Comparison of ENCODE assay signal across 21 mouse cellular contexts in the genomic region with DNA sequence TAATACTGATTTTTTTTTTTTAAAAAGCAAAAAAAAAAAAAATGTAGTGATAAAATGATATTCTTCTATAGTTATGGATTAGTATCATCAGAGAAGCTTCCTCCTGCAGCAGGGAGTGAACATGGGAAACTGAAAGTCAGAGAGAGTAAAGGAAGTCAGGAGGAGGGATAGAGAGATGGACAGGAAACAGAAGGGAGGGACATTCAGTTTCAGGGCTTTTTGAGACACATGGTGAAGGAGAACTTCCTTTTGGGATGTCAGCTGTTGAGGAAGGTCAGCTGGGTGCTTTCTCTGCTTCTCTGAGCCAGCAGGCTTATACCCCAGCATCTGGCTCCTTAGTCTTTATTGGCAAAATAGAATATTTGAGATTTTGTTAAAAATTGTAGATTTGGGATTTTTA.
"Had no signal": no experiment of that assay in that cellular context is flagged by ENCODE, and none has a peak within 500 bp of the region (broad histone marks: within the 10 kb centered on the region; RNA-seq: fewer than 3 reads in every experiment).

No protein-coding gene starts in this region.

- H3K9me3 ChIP-seq: liver, embryonic 12.5 days; liver, embryonic 15.5 days; neural tube, embryonic 12.5 days; neural tube, embryonic 15.5 days had no signal

- H3K36me3 ChIP-seq: liver, embryonic 12.5 days; liver, embryonic 15.5 days; neural tube, embryonic 12.5 days; neural tube, embryonic 15.5 days had no signal

- H3K4me1 ChIP-seq: liver, embryonic 12.5 days; liver, embryonic 15.5 days; neural tube, embryonic 12.5 days; neural tube, embryonic 15.5 days had no signal

- DNase-seq: kidney, adult 11 months; kidney, adult 8-10 months; kidney, postnatal 14 days; kidney, postnatal 4 days; lung, adult 2 months; lung, postnatal 14 days; lung, postnatal 4 days; midbrain, embryonic 14.5 days; right cerebral cortex, adult 18-20 months; right cerebral cortex, postnatal 14 days; right cerebral cortex, postnatal 4 days; thymus, adult 2 months; thymus, postnatal 14 days; thymus, postnatal 4 days had no signal

- ATAC-seq: liver, embryonic 12.5 days had no signal

- H3K27me3 ChIP-seq: liver, embryonic 12.5 days; liver, embryonic 15.5 days; neural tube, embryonic 12.5 days; neural tube, embryonic 15.5 days had no signal

- H3K4me3 ChIP-seq: left cerebral cortex, adult 2 months; liver, embryonic 12.5 days; liver, embryonic 15.5 days; neural tube, embryonic 12.5 days; neural tube, embryonic 15.5 days had no signal

- H3K9ac ChIP-seq: liver, embryonic 12.5 days; liver, embryonic 15.5 days; neural tube, embryonic 12.5 days; neural tube, embryonic 15.5 days had no signal

- H3K27ac ChIP-seq: left cerebral cortex, adult 2 months; liver, embryonic 12.5 days; liver, embryonic 15.5 days; neural tube, embryonic 12.5 days; neural tube, embryonic 15.5 days; stomach, postnatal 0 days had no signal

- H3K4me2 ChIP-seq: liver, embryonic 12.5 days; liver, embryonic 15.5 days; midbrain, embryonic 11.5 days; neural tube, embryonic 12.5 days; neural tube, embryonic 15.5 days had no signal
